In the genomic region with DNA sequence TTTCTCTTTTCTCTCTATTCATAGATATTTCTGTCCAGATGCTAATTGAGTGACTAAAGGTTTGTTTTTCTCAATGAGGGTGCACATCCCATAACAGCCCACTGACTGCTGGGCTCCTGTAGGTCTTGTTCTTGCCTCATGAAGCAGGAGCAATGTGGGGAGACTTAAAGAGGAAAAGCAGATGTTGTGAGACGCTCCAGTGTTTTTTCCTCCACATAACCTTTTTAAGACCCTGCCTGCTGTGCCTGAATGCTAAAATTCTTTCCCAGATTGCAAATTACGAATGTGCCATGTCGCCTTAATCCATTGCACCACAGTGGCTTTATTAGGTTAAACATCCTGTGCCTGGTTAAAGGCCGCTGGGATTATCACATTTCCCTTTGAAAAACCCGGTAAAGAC, we compare ENCODE assay signal across 16 mouse cellular contexts.
A peak's percentile ranks its signal among the peaks of the same experiment; 100 is the strongest.
DNase-seq lines count a peak whose midpoint lies in the region; ATAC-seq and TF ChIP-seq lines count a peak whose summit lies in the region.
"Had no signal": no experiment of that assay in that cellular context is flagged by ENCODE, and none has a peak within 500 bp of the region (broad histone marks: within the 10 kb centered on the region; RNA-seq: fewer than 3 reads in every experiment).

No protein-coding gene starts in this region.

- 12% methylated on average over 5 of the region's 5 CpGs for WGBS in kidney, postnatal 0 days
- 18% methylated on average over 5 of the region's 5 CpGs for WGBS in liver, embryonic 12.5 days (ENCODE audit: insufficient replicate concordance)
- WGBS in kidney, embryonic 16.5 days: 14% methylated on average over 5 of the region's 5 CpGs

- no peaks in the 10 kb centered on the region for H3K36me3 ChIP-seq in kidney, postnatal 0 days (ENCODE audit: insufficient read depth, low read length)
- H3K36me3 ChIP-seq in liver, embryonic 12.5 days: no peaks in the 10 kb centered on the region
- no peaks in the 10 kb centered on the region for H3K36me3 ChIP-seq in kidney, embryonic 16.5 days (ENCODE audit: insufficient read depth, low read length)
- H3K36me3 ChIP-seq: heart, embryonic 10.5 days had no signal

- TF ChIP-seq CTCF in kidney, postnatal 0 days (IDR thresholded peaks at IDR 0.05; ENCODE audit: low read depth): no peak

- H3K4me2 ChIP-seq in kidney, postnatal 0 days (ENCODE audit: low read length): peak overlapping the region; percentile 9; the same call in 1 of the 2 replicates
- no peak overlapping the region for H3K4me2 ChIP-seq in liver, embryonic 12.5 days
- no peak overlapping the region for H3K4me2 ChIP-seq in kidney, embryonic 16.5 days (replicated peaks; ENCODE audit: low read depth, low read length)

- no peak overlapping the region for H3K4me3 ChIP-seq in kidney, postnatal 0 days (replicated peaks; ENCODE audit: low read depth, low read length)
- H3K4me3 ChIP-seq in liver, embryonic 12.5 days: no peak overlapping the region
- no peak overlapping the region for H3K4me3 ChIP-seq in kidney, embryonic 16.5 days (ENCODE audit: low read length)
- H3K4me3 ChIP-seq: heart, embryonic 10.5 days; myocyte had no signal

- H3K9me3 ChIP-seq in kidney, postnatal 0 days (replicated peaks; ENCODE audit: low read length): no peaks in the 10 kb centered on the region
- H3K9me3 ChIP-seq in liver, embryonic 12.5 days (replicated peaks): no peaks in the 10 kb centered on the region
- H3K9me3 ChIP-seq in kidney, embryonic 16.5 days (ENCODE audit: low read length): no peaks in the 10 kb centered on the region
- H3K9me3 ChIP-seq: heart, embryonic 10.5 days had no signal

- ATAC-seq in kidney, postnatal 0 days (replicated peaks; ENCODE audit: low FRiP score, low read depth): no peak
- no peak for ATAC-seq in liver, embryonic 12.5 days
- ATAC-seq in kidney, embryonic 16.5 days (ENCODE audit: low FRiP score, low TSS enrichment): no peak
- ATAC-seq: hindbrain, embryonic 16.5 days had no signal

- peak; percentile 34 for DNase-seq in kidney, postnatal 0 days (ENCODE audit: low spot score)
- DNase-seq in kidney, postnatal 25 days: no peak
- DNase-seq in embryo, embryonic 10 days (ENCODE audit: low spot score): peak; percentile 29
- DNase-seq in forelimb bud, embryonic 11.5 days (ENCODE audit: low read depth, low spot score): peak; percentile 69
- peak; percentile 17 for DNase-seq in retina, embryonic 14.5 days (ENCODE audit: low spot score)
- DNase-seq: cerebellum, adult 9-11 months; gastrocnemius, postnatal 25 days; kidney, adult 18-20 months; layer of hippocampus, postnatal 36 days; lung, postnatal 10 days; thymus, adult 18-20 months had no signal

- H3K27ac ChIP-seq in kidney, postnatal 0 days: no peak overlapping the region
- H3K27ac ChIP-seq in liver, embryonic 12.5 days: no peak overlapping the region
- no peak overlapping the region for H3K27ac ChIP-seq in kidney, embryonic 16.5 days (ENCODE audit: low read length)
- H3K27ac ChIP-seq: heart, embryonic 10.5 days had no signal

- H3K27me3 ChIP-seq in kidney, postnatal 0 days (ENCODE audit: insufficient read depth, low read length): no peaks in the 10 kb centered on the region
- H3K27me3 ChIP-seq in liver, embryonic 12.5 days (replicated peaks): no peaks in the 10 kb centered on the region
- no peaks in the 10 kb centered on the region for H3K27me3 ChIP-seq in kidney, embryonic 16.5 days (ENCODE audit: insufficient read depth, low read length)

- H3K4me1 ChIP-seq in kidney, postnatal 0 days (replicated peaks; ENCODE audit: insufficient read depth, low read length): no peaks in the 10 kb centered on the region
- H3K4me1 ChIP-seq in liver, embryonic 12.5 days: no peaks in the 10 kb centered on the region
- peaks cover 8% of the 10 kb centered on the region for H3K4me1 ChIP-seq in kidney, embryonic 16.5 days (ENCODE audit: insufficient read depth, low read length)
- H3K4me1 ChIP-seq: heart, embryonic 10.5 days had no signal

- no peak overlapping the region for H3K9ac ChIP-seq in kidney, postnatal 0 days (ENCODE audit: low read depth, low read length)
- no peak overlapping the region for H3K9ac ChIP-seq in liver, embryonic 12.5 days
- no peak overlapping the region for H3K9ac ChIP-seq in kidney, embryonic 16.5 days (replicated peaks; ENCODE audit: low read length)

Comparison
In these comparisons a context has a peak if more than half of its experiments do, and no peak if none do; other contexts are left out.
1. DNase-seq: peak in kidney, postnatal 0 days (single experiment), embryo, embryonic 10 days (single experiment), forelimb bud, embryonic 11.5 days (single experiment) and retina, embryonic 14.5 days (single experiment); none in kidney, postnatal 25 days (0 of 2).